Mouse (Mus musculus) layer of hippocampus, postnatal 14 days (tissue): ENCODE measurements around the gene Tgfbr2. TPM values are rescaled to one million over a fixed set of nuclear protein-coding genes. Genes with fewer than 3 reads are reported as not detected.

ENCODE experiments used
- DNase-seq, 2 experiments: peaks; one replicate each; pipeline ENCODE4 v3.0.0; 2021 to 2022; ENCODE audit warnings: low spot score in 2 of 2, mixed read lengths in 1 of 2
- total RNA-seq, 2 experiments: library from RNA; stranded (reverse); gene quantifications; 2 replicates each; pipeline ENCODE4 v1.2.3; 2021

Tgfbr2 gene
- total RNA-seq, 2 experiments from 2014 or later, result 13.0 to 14.7 TPM

GRCm38 (mm10) chr9:116197491-116198170, 22.5 kb upstream of the Tgfbr2 start:
- no peak for DNase-seq

- DNase-seq, result no peak
Observed at GRCm38 (mm10) chr9:116193889-116194450, 18.8 kb upstream of the Tgfbr2 start.

- no peak for DNase-seq
Observed at GRCm38 (mm10) chr9:116193535-116193881, 18.3 kb upstream of the Tgfbr2 start.

GRCm38 (mm10) chr9:116192826-116193534, 17.8 kb upstream of the Tgfbr2 start:
- DNase-seq, result no peak

GRCm38 (mm10) chr9:116192253-116192652, 17.1 kb upstream of the Tgfbr2 start:
- DNase-seq, result no peak

- DNase-seq, result no peak
Observed at GRCm38 (mm10) chr9:116189831-116190230, 14.7 kb upstream of the Tgfbr2 start.

GRCm38 (mm10) chr9:116188952-116189666, 13.9 kb upstream of the Tgfbr2 start:
- DNase-seq, result peak in 1 of 2 experiments; percentile 24

- DNase-seq, result no peak
Observed at GRCm38 (mm10) chr9:116187181-116187731, 12.1 kb upstream of the Tgfbr2 start.

GRCm38 (mm10) chr9:116184903-116185302, 9.7 kb upstream of the Tgfbr2 start:
- DNase-seq, result no peak

GRCm38 (mm10) chr9:116183035-116183434, 7.9 kb upstream of the Tgfbr2 start:
- DNase-seq, result no peak

GRCm38 (mm10) chr9:116181608-116182007, 6.4 kb upstream of the Tgfbr2 start:
- DNase-seq, result no peak

GRCm38 (mm10) chr9:116178151-116178550, 3.0 kb upstream of the Tgfbr2 start:
- no peak for DNase-seq

- DNase-seq, result no peak
Observed at GRCm38 (mm10) chr9:116177108-116177507, 1.9 kb upstream of the Tgfbr2 start.

GRCm38 (mm10) chr9:116175488-116176115, 442 bp upstream of the Tgfbr2 start:
- no peak for DNase-seq

GRCm38 (mm10) chr9:116173473-116174170, 1.5 kb downstream of the Tgfbr2 start:
- no peak for DNase-seq

- no peak for DNase-seq
Observed at GRCm38 (mm10) chr9:116173059-116173458, 2.1 kb downstream of the Tgfbr2 start.

GRCm38 (mm10) chr9:116169067-116169466, 6.1 kb downstream of the Tgfbr2 start:
- DNase-seq, result no peak

GRCm38 (mm10) chr9:116167304-116167880, 7.8 kb downstream of the Tgfbr2 start:
- DNase-seq, result no peak

- DNase-seq, result no peak
Observed at GRCm38 (mm10) chr9:116166363-116166762, 8.8 kb downstream of the Tgfbr2 start.

GRCm38 (mm10) chr9:116163883-116164282, 11.3 kb downstream of the Tgfbr2 start:
- DNase-seq, result no peak
